Mouse (Mus musculus) c-Kit-positive CD71-positive TER-119-positive erythroid progenitor cells, embryonic 14.5 days (primary cell): Measurements from ENCODE around the gene Gm20388.

Source experiments
- DNase-seq: peaks from one replicate; pipeline ENCODE4 v3.0.0-alpha.2; 2013; ENCODE audit warnings: low spot score

Gm20388 gene

GRCm38 (mm10) chr8:120124261-120124660, 213.6 kb downstream of the Gm20388 start:
- no peak for DNase-seq

DNA sequence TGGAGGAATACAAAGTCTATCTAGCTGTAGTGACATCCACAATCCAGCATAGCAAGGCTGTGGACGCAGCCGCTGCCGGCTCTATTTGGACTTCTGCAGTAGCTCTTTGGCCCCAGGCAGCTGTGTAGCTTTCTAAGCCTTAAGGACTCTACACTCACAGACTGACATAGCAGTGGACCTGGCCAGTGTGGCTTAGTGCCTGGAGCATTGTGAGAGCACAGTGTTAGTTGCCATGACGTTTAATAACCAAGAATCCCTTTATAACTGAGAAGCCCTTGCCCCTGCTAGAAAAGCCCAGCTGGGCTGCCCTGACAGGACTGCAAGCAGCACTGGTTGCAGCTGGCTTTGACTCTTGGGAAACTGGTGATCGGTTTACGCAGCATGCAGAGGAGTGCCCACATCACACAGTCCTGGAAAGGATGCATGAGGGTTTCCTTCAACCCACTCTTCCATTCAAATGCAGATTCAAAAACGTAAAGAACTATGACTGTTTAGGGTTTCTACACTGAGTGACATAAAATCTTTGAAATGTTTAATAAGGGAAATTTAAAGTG, 214.3 kb downstream of the Gm20388 start:
- DNase-seq = no peak

GRCm38 (mm10) chr8:120126357-120127161, 215.9 kb downstream of the Gm20388 start:
- no peak for DNase-seq

- no peak for DNase-seq
Measured at GRCm38 (mm10) chr8:120129547-120129946, 218.9 kb downstream of the Gm20388 start.

DNA sequence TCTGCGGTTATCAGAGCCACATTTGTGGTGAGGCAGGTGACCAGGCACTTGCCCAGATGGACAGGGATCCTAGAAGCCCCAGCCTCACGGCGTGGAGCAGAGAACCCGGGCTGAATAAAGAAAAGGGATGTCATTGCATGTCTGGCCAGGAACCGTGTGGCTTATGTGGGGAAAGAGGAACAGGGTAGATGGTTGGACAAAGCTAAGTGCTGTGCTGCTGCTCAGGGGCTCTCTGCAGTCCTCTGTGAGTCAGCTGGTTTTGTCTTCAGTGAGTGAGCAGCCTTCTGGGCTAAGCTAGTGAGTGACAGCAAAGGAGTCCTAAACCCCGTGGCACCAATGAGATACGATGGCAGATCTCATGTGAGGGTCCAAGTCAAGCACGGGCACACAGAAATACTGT, 220.5 kb downstream of the Gm20388 start:
- no peak for DNase-seq

DNA sequence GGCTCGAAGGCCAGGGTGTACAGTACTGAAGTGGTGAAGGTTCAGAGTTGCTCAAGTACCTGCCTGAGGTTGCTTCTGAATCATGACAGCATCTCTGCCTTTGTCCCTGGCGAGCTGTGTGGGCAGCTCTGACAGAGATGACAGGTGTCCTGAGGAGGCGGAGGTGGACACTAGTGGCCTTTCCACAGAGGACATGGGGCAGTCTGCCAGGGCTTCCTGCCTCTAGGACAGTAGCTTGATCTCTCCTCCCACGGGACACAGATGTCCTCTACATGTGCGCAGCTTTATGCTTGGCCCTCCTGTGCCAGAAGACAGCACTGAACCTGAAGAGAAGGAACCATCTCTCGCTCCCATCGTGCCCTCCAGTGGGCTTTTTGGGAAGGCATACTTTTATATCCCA, 222.5 kb downstream of the Gm20388 start:
- DNase-seq = no peak

- DNase-seq = no peak
Measured at GRCm38 (mm10) chr8:120135687-120136086, 225.0 kb downstream of the Gm20388 start.

DNA sequence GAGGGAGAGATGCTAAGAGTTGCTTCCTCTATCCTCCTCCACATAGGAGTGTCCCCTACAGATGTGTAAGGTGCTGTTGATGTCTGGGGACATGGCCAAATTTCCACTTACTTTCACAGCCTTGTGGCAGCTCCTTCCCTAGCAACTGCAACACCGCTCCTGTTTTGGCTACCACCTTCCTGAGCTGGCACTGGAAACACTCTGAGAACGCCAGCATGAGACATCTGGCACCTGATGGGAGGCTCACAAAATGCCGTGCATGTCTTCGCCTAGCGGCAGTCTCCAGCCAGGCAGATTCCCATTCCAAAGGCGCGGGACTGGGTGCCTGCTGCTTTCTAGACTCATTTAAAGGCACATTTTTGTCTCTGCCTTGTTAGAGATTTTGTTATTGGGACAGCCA, 226.0 kb downstream of the Gm20388 start:
- DNase-seq = no peak

DNA sequence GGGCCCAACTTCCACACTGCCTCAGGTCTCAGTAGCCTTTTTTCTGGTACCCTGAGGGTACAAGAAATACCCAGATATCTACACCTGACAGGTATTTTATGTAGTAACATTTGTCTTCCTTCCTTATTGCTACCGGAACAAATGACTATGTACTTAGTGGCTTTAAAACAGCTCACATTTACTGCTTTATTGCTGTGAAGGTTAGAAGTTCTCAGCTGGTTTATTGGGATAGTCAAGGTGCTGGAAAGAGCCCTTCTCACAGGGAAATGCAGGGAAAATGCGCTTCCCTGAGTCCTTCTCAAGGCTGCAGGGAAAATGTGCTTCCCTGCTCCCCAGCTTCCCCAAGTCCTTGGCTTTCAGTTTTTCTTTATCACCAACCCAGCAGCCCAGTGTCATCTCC, 228.3 kb downstream of the Gm20388 start:
- DNase-seq = no peak

- no peak for DNase-seq
Measured at GRCm38 (mm10) chr8:120140769-120141168, 230.1 kb downstream of the Gm20388 start.

DNA sequence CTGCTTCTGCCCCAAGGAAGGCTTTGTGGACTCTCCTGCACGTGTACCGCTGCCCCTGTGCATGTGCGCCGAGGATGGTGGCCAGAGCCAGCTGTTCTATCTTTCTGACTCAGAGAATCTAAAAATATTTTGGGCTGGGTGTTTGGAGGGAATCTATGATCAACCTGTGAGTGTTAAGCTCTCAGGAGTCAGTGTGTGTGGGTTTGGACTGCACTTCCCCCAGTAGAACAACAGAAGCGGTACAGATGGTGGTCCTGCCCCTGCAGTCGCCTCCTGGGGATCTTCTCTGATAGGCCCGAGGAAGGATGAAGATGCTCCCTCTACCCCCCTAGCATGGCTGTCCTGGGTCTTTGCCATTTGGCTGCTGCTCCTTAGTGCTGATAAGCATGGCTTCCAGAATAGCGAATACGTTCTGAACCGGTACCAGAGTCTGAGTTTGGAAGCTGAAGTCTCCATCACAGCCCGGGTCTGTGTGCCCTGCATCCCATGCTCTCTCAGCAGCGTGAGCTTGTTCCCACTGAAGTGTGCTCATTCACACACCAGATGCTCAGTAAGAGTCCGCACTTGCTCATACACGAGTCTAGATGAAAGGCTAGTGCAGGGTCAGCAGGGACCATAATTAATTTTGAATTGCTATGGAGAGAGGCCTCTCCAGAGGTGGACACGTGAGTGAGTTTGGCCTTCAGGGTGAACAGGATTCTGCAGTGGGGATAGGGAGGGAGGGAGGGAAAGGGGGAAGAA, 233.4 kb downstream of the Gm20388 start:
- DNase-seq = no peak

- no peak for DNase-seq
Measured at GRCm38 (mm10) chr8:120144652-120145301, 234.1 kb downstream of the Gm20388 start.

GRCm38 (mm10) chr8:120146051-120146450, 235.4 kb downstream of the Gm20388 start:
- no peak for DNase-seq

- DNase-seq = no peak
Measured at GRCm38 (mm10) chr8:120150028-120150427, 239.4 kb downstream of the Gm20388 start.

- DNase-seq = no peak
Measured at GRCm38 (mm10) chr8:120151151-120151550, 240.5 kb downstream of the Gm20388 start.

GRCm38 (mm10) chr8:120152636-120153035, 242.0 kb downstream of the Gm20388 start:
- DNase-seq = no peak

DNA sequence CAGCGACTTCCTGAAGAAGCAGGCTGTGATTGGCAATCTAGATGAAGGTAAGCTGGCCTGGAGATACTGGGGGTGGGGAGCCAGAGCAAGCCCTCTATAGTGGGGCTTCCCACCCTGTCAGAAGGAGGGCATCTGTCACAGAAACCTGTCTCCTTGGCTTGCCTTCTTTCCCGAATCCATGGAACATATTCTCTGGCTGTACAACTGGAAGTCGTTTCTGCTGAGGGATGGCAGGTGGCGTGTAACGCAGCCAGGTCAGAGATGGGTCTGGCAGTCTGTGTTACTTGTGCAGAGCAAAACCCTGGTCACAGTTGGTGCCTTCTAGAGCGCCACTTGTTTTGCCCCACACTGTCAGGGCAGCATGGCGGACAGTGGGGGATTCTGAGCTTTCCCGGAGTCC, 249.7 kb downstream of the Gm20388 start:
- DNase-seq = no peak

DNA sequence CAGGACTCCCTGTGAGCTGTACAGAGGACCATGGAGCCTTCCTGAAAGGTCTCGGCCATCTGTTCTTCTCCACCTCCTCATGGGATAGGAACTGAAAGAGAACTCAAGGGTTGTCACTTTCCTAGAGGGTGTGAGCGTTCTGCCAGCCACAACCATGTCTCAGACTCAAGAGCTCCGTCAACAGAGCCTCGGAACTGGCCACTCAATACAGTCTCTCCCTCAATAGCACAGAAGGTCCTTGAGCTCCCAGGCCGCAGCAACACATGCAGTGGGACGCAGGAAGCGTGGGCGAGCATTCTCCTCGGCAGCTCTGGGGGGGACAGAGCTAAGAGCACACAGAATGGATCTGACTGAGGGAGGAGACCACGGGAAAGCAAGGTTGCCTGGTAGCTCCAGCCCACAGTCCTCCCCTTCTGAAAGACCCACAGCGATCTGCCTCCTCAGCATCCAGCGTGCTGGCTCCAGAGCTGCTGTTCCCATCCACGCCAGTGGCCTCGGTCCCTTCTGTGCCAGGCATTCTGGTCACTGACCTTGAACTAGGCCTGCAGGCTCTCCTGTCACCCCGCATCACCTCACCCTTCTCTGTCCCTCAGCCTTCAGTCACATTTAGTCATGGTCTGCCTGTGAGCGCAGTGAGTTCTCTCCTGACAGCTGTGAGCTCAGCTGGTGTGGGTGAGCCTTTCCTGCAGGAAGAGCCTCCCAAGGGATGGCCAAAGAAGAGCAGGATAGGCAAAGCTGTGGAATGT, 251.2 kb downstream of the Gm20388 start:
- DNase-seq = no peak

GRCm38 (mm10) chr8:120162404-120162752, 251.7 kb downstream of the Gm20388 start:
- DNase-seq = no peak

GRCm38 (mm10) chr8:120163376-120163775, 252.7 kb downstream of the Gm20388 start:
- DNase-seq = no peak

GRCm38 (mm10) chr8:120164026-120164425, 253.4 kb downstream of the Gm20388 start:
- DNase-seq = no peak

- no peak for DNase-seq
Measured at GRCm38 (mm10) chr8:120167136-120167535, 256.5 kb downstream of the Gm20388 start.
